Mouse (Mus musculus): ENCODE results near the gene Galp. TPM values are rescaled to one million over a fixed set of nuclear protein-coding genes. Genes with fewer than 3 reads are reported as not detected.
"Not testable (repeated sequence)": the region's sequence is repeated elsewhere in the genome, so short reads cannot be mapped to it uniquely, and the experiment has no call there.

Gene Galp
- polyA plus RNA-seq, 2 experiments, result not detected

- no peak overlapping the region for H3K4me3 ChIP-seq (replicated peaks; ENCODE audit: low read length)
- no peak overlapping the region for H3K27ac ChIP-seq (replicated peaks; ENCODE audit: low read depth, low read length)
- no peak overlapping the region for H3K9ac ChIP-seq (ENCODE audit: low read depth, low read length, severe bottlenecking)
- ATAC-seq (ENCODE audit: low FRiP score, low read depth) (no peak), DNase-seq (ENCODE audit: low spot score) (no peak)
- no peak overlapping the region for H3K4me2 ChIP-seq (replicated peaks; ENCODE audit: low read depth, low read length, severe bottlenecking)
- no peak for TF ChIP-seq POLR2A (IDR thresholded peaks at IDR 0.05; ENCODE audit: borderline replicate concordance, extremely low read depth, insufficient read depth, insufficient read length)
- WGBS, result 41% methylated on average over 5 of the region's 5 CpGs
- no peaks in the 10 kb centered on the region for H3K27me3 ChIP-seq (ENCODE audit: control insufficient read depth, insufficient read depth, low read length)
- no peaks in the 10 kb centered on the region for H3K4me1 ChIP-seq (ENCODE audit: control insufficient read depth, insufficient read depth, low read length)
- H3K36me3 ChIP-seq (ENCODE audit: control insufficient read depth, insufficient read depth, low read length), result no peaks in the 10 kb centered on the region
- no peaks in the 10 kb centered on the region for H3K9me3 ChIP-seq (ENCODE audit: control insufficient read depth, low read length)
These were observed 16.3 kb downstream of the Galp start for GRCm38 (mm10) chr7:6213144-6213543.

- not testable (repeated sequence) for ATAC-seq (ENCODE audit: low FRiP score, low read depth); H3K27me3 ChIP-seq (ENCODE audit: control insufficient read depth, insufficient read depth, low read length); H3K9ac ChIP-seq (ENCODE audit: low read depth, low read length, severe bottlenecking); H3K36me3 ChIP-seq (ENCODE audit: control insufficient read depth, insufficient read depth, low read length); H3K4me2 ChIP-seq (replicated peaks; ENCODE audit: low read depth, low read length, severe bottlenecking); DNase-seq (ENCODE audit: low spot score); H3K27ac ChIP-seq (replicated peaks; ENCODE audit: low read depth, low read length); H3K4me1 ChIP-seq (ENCODE audit: control insufficient read depth, insufficient read depth, low read length); H3K4me3 ChIP-seq (replicated peaks; ENCODE audit: low read length); H3K9me3 ChIP-seq (ENCODE audit: control insufficient read depth, low read length)
- 93% methylated on average over 3 of the region's 4 CpGs for WGBS
These were observed 17.8 kb downstream of the Galp start for GRCm38 (mm10) chr7:6214691-6215090.

- H3K4me3 ChIP-seq (replicated peaks; ENCODE audit: low read length), result no peak overlapping the region
- H3K4me2 ChIP-seq (replicated peaks; ENCODE audit: low read depth, low read length, severe bottlenecking), result no peak overlapping the region
- H3K9me3 ChIP-seq (ENCODE audit: control insufficient read depth, low read length), result no peaks in the 10 kb centered on the region
- H3K27me3 ChIP-seq (ENCODE audit: control insufficient read depth, insufficient read depth, low read length), result no peaks in the 10 kb centered on the region
- no peak overlapping the region for H3K9ac ChIP-seq (ENCODE audit: low read depth, low read length, severe bottlenecking)
- DNase-seq (ENCODE audit: low spot score) (no peak), ATAC-seq (ENCODE audit: low FRiP score, low read depth) (no peak)
- no peak overlapping the region for H3K27ac ChIP-seq (replicated peaks; ENCODE audit: low read depth, low read length)
- 56% methylated on average over 3 of the region's 3 CpGs for WGBS
- no peak for TF ChIP-seq POLR2A (IDR thresholded peaks at IDR 0.05; ENCODE audit: borderline replicate concordance, extremely low read depth, insufficient read depth, insufficient read length)
- H3K36me3 ChIP-seq (ENCODE audit: control insufficient read depth, insufficient read depth, low read length), result no peaks in the 10 kb centered on the region
- H3K4me1 ChIP-seq (ENCODE audit: control insufficient read depth, insufficient read depth, low read length), result no peaks in the 10 kb centered on the region
These were observed 23.3 kb downstream of the Galp start for GRCm38 (mm10) chr7:6220147-6220546.

GRCm38 (mm10) chr7:6221978-6222377 lies 25.1 kb downstream of the Galp start, which contains the start of gene Zscan5b:
Zscan5b (plus strand) TSS chr7:6222278.
- no peak for TF ChIP-seq POLR2A (IDR thresholded peaks at IDR 0.05; ENCODE audit: borderline replicate concordance, extremely low read depth, insufficient read depth, insufficient read length)
- H3K4me2 ChIP-seq (replicated peaks; ENCODE audit: low read depth, low read length, severe bottlenecking), result no peak within 1 kb of the TSS
- no peaks in the 10 kb centered on the region for H3K27me3 ChIP-seq (ENCODE audit: control insufficient read depth, insufficient read depth, low read length)
- no peak within 1 kb of the TSS for H3K9ac ChIP-seq (ENCODE audit: low read depth, low read length, severe bottlenecking)
- WGBS, result 91% methylated on average over 12 of the region's 12 CpGs
- no peak within 1 kb of the TSS for H3K27ac ChIP-seq (replicated peaks; ENCODE audit: low read depth, low read length)
- no peaks in the 10 kb centered on the region for H3K4me1 ChIP-seq (ENCODE audit: control insufficient read depth, insufficient read depth, low read length)
- no peaks in the 10 kb centered on the region for H3K9me3 ChIP-seq (ENCODE audit: control insufficient read depth, low read length)
- no peaks in the 10 kb centered on the region for H3K36me3 ChIP-seq (ENCODE audit: control insufficient read depth, insufficient read depth, low read length)
- no peak within 1 kb of the TSS for H3K4me3 ChIP-seq (replicated peaks; ENCODE audit: low read length)
- DNase-seq (ENCODE audit: low spot score), result no peak
- no peak for ATAC-seq (ENCODE audit: low FRiP score, low read depth)

- H3K9ac ChIP-seq (ENCODE audit: low read depth, low read length, severe bottlenecking); H3K4me3 ChIP-seq (replicated peaks; ENCODE audit: low read length); H3K4me2 ChIP-seq (replicated peaks; ENCODE audit: low read depth, low read length, severe bottlenecking); H3K36me3 ChIP-seq (ENCODE audit: control insufficient read depth, insufficient read depth, low read length); H3K4me1 ChIP-seq (ENCODE audit: control insufficient read depth, insufficient read depth, low read length); ATAC-seq (ENCODE audit: low FRiP score, low read depth); DNase-seq (ENCODE audit: low spot score); H3K27me3 ChIP-seq (ENCODE audit: control insufficient read depth, insufficient read depth, low read length); H3K9me3 ChIP-seq (ENCODE audit: control insufficient read depth, low read length); H3K27ac ChIP-seq (replicated peaks; ENCODE audit: low read depth, low read length): not testable (repeated sequence)
- 57% methylated on average over 8 of the region's 8 CpGs for WGBS
These were observed 31.6 kb downstream of the Galp start for GRCm38 (mm10) chr7:6228491-6228890.

- DNase-seq (ENCODE audit: low spot score) (no peak), ATAC-seq (ENCODE audit: low FRiP score, low read depth) (no peak)
- no peak overlapping the region for H3K4me3 ChIP-seq (replicated peaks; ENCODE audit: low read length)
- H3K4me2 ChIP-seq (replicated peaks; ENCODE audit: low read depth, low read length, severe bottlenecking), result no peak overlapping the region
- no peaks in the 10 kb centered on the region for H3K9me3 ChIP-seq (ENCODE audit: control insufficient read depth, low read length)
- WGBS, result 53% methylated on average over 11 of the region's 11 CpGs
- no peak overlapping the region for H3K9ac ChIP-seq (ENCODE audit: low read depth, low read length, severe bottlenecking)
- TF ChIP-seq POLR2A (IDR thresholded peaks at IDR 0.05; ENCODE audit: borderline replicate concordance, extremely low read depth, insufficient read depth, insufficient read length), result no peak
- H3K27ac ChIP-seq (replicated peaks; ENCODE audit: low read depth, low read length), result no peak overlapping the region
- H3K27me3 ChIP-seq (ENCODE audit: control insufficient read depth, insufficient read depth, low read length), result no peaks in the 10 kb centered on the region
- no peaks in the 10 kb centered on the region for H3K36me3 ChIP-seq (ENCODE audit: control insufficient read depth, insufficient read depth, low read length)
- no peaks in the 10 kb centered on the region for H3K4me1 ChIP-seq (ENCODE audit: control insufficient read depth, insufficient read depth, low read length)
These were observed 42.9 kb downstream of the Galp start for GRCm38 (mm10) chr7:6239787-6240186.

GRCm38 (mm10) chr7:6240841-6241425 lies 44.0 kb downstream of the Galp start:
- not testable (repeated sequence) for H3K36me3 ChIP-seq (ENCODE audit: control insufficient read depth, insufficient read depth, low read length); H3K9ac ChIP-seq (ENCODE audit: low read depth, low read length, severe bottlenecking); H3K27me3 ChIP-seq (ENCODE audit: control insufficient read depth, insufficient read depth, low read length); H3K4me2 ChIP-seq (replicated peaks; ENCODE audit: low read depth, low read length, severe bottlenecking); H3K4me3 ChIP-seq (replicated peaks; ENCODE audit: low read length); ATAC-seq (ENCODE audit: low FRiP score, low read depth); H3K9me3 ChIP-seq (ENCODE audit: control insufficient read depth, low read length); H3K4me1 ChIP-seq (ENCODE audit: control insufficient read depth, insufficient read depth, low read length); H3K27ac ChIP-seq (replicated peaks; ENCODE audit: low read depth, low read length)
- peak; percentile 53 for DNase-seq (ENCODE audit: low spot score)
- WGBS, result 13% methylated on average over 1 of the region's 1 CpGs
